Mouse (Mus musculus) neutrophil, adult 5-6 weeks (primary cell): ENCODE measurements at regions not wholly inside any gene's neighbourhood (a gene's known extent, or its start where the extent isn't known, plus 50 kb on each side); places are given as distances from the start of the nearest gene placed in this dataset.

ENCODE experiments used
- ATAC-seq: fragments of 151-379, 151-347 bp; 2 replicates; pipeline ENCODE4 v1.8.0; 2017; ENCODE audit warnings: mild to moderate bottlenecking, moderate TSS enrichment; ENCODE audit not compliant: insufficient number of reproducible peaks, poor library complexity, low FRiP score, severe bottlenecking; ENCODE audit errors: extremely low read depth

DNA sequence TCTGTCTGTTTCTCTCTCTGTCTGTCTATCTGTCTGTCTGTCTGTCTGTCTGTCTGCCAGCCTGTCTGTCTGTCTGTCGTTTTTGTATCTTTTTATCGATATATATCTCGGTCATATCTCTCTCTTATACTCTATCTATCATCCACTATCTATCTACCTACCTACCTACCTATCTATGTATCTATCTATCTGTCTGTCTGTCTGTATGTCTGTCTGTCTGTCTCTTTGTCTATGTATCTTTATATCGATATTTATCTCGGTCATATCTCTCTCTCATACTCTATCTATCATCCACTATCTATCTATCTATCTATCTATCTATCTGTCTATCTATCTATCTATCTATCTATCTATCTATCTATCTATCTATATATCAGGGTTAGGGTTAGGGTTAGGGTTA, 533.9 kb downstream of the Zfy1 start:
- ATAC-seq: peak; percentile 29
